Mouse (Mus musculus): ENCODE results near the gene Saal1. TPM values are rescaled to one million over a fixed set of nuclear protein-coding genes. Genes with fewer than 3 reads are reported as not detected.

Gene Saal1
- polyA plus RNA-seq, 1 experiment from 2014 or later, result 20.3 TPM

DNA sequence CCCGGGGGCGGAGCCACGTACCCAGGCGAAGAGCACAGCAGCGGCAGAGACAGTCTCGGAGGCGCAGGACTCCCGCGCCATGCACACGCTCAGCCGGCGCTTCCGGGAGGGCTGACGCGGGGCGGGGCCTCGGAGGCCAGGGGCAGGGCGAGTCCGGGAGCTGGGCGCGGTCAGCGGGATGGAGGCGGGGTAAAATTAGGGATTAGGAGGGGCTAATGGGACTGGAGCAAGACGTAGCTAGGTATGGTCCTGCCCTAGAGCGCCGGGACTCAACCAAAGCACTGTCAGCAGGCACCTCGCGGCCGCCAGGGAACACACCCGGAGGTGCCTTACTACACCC lies 70.8 kb downstream of the Saal1 start, which contains the start of gene Sergef:
Sergef (minus strand) TSS at position 116 of the 340 bp plus-strand sequence.
- Histone ChIP-seq H3K4me2 (ENCODE audit: low read length) (peak within 1 kb of the TSS; percentile 97), H3K9ac (ENCODE audit: low read depth, low read length) (peak within 1 kb of the TSS; percentile 69), H3K9me3 (replicated peaks; ENCODE audit: low read length) (no peaks in the 10 kb centered on the region), H3K4me3 (replicated peaks; ENCODE audit: low read depth, low read length) (peak within 1 kb of the TSS; percentile 76), H3K4me1 (replicated peaks; ENCODE audit: insufficient read depth, low read length) (peaks cover 3% of the 10 kb centered on the region; the same call in 1 of the 2 replicates), H3K36me3 (ENCODE audit: insufficient read depth, low read length) (no peaks in the 10 kb centered on the region), H3K27ac (peak within 1 kb of the TSS; percentile 67), H3K27me3 (ENCODE audit: insufficient read depth, low read length) (no peaks in the 10 kb centered on the region)
- under 1% methylated on average over 30 of the region's 30 CpGs for WGBS
- ATAC-seq (replicated peaks; ENCODE audit: low FRiP score, low read depth) (peak; percentile 94), DNase-seq (ENCODE audit: low spot score) (peak; percentile 92)
- TF ChIP-seq CTCF (IDR thresholded peaks at IDR 0.05; ENCODE audit: low read depth), result no peak

DNA sequence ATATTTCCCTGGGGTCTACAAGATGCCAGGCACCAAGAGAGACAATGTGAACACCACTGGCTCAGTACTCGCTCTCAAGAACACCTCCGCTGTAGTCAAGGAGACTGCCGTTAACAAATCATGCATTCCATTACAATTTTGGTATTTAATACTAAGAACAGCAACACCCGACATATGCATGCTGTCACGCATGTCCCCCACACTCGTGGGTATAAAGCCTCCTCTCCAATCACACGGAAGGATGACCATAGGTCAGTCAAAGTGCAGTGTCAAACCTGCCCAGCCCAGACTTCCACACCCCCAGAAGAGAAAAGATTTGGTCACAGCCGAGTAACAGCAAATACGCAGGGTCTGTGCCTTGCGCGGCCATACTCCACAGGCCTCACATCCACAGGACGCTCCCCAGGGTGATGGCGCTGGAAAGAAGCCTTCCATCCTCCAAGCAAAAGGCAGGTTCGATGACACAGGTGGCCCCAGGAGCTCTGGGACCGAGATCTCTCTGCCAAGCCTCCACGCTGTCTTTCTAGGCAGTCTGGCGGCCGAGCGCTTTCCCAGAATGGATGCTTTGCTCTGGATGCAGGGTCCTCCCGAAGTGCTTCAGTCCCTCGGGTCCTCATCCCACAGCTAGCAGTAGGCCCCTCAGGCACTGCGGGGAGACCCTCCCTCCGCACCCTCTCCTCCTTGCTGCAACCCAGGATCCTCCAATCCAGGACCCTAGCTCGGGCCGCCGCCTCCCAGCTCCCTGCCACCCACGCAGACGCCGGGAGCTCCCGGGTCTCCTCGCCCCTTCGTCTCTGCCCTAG lies 71.4 kb downstream of the Saal1 start:
- TF ChIP-seq CTCF (IDR thresholded peaks at IDR 0.05; ENCODE audit: low read depth), result no peak
- Histone ChIP-seq H3K4me3 (replicated peaks; ENCODE audit: low read depth, low read length) (peak overlapping the region; percentile 76), H3K27me3 (ENCODE audit: insufficient read depth, low read length) (no peaks in the 10 kb centered on the region), H3K9me3 (replicated peaks; ENCODE audit: low read length) (no peaks in the 10 kb centered on the region), H3K9ac (ENCODE audit: low read depth, low read length) (peak overlapping the region; percentile 69), H3K36me3 (ENCODE audit: insufficient read depth, low read length) (no peaks in the 10 kb centered on the region), H3K4me2 (ENCODE audit: low read length) (peak overlapping the region; percentile 97), H3K4me1 (replicated peaks; ENCODE audit: insufficient read depth, low read length) (peaks cover 3% of the 10 kb centered on the region; the same call in 1 of the 2 replicates), H3K27ac (peak overlapping the region; percentile 67)
- 9% methylated on average over 32 of the region's 32 CpGs for WGBS
- ATAC-seq (replicated peaks; ENCODE audit: low FRiP score, low read depth) (peak; percentile 12; the same call in 1 of the 2 replicates), DNase-seq (ENCODE audit: low spot score) (peak; percentile 12)

Other genes with a start within 250 kb of the Saal1 start
- gene Sergef, start 70.9 kb downstream of the Saal1 start, polyA plus RNA-seq (2015; fragmentation: Nextera tagmentation; extraction: Ambion mirVana), result 15.5 and 17.2 TPM in 2 replicates
- gene Tph1, start 38.1 kb downstream of the Saal1 start, polyA plus RNA-seq (2015; fragmentation: Nextera tagmentation; extraction: Ambion mirVana), result 1.3 and 2.2 TPM in 2 replicates
- gene Saa3, start 5.0 kb upstream of the Saal1 start, polyA plus RNA-seq (2015; fragmentation: Nextera tagmentation; extraction: Ambion mirVana), result 0.32 and 0.49 TPM in 2 replicates
- gene Saa4, start 21.9 kb upstream of the Saal1 start, polyA plus RNA-seq (2015; fragmentation: Nextera tagmentation; extraction: Ambion mirVana), result not detected in 2 replicates
- 2.1 and 3.7 TPM in 2 replicates for gene Saa1, start 32.3 kb upstream of the Saal1 start, polyA plus RNA-seq (2015; fragmentation: Nextera tagmentation; extraction: Ambion mirVana)
- gene Saa2, start 41.1 kb upstream of the Saal1 start, polyA plus RNA-seq (2015; fragmentation: Nextera tagmentation; extraction: Ambion mirVana), result 0.28 and 0.50 TPM in 2 replicates
- gene Hps5, start 85.4 kb upstream of the Saal1 start, polyA plus RNA-seq (2015; fragmentation: Nextera tagmentation; extraction: Ambion mirVana), result 18.0 and 19.0 TPM in 2 replicates
- 39.1 and 43.6 TPM in 2 replicates for gene Gtf2h1, start 85.4 kb upstream of the Saal1 start, polyA plus RNA-seq (2015; fragmentation: Nextera tagmentation; extraction: Ambion mirVana)
- 890 and 943 TPM in 2 replicates for gene Ldha, start 130.8 kb upstream of the Saal1 start, polyA plus RNA-seq (2015; fragmentation: Nextera tagmentation; extraction: Ambion mirVana)
- gene Ldhc, start 150.5 kb upstream of the Saal1 start, polyA plus RNA-seq (2015; fragmentation: Nextera tagmentation; extraction: Ambion mirVana), result not detected in 2 replicates
- gene Tsg101, start 209.3 kb upstream of the Saal1 start, polyA plus RNA-seq (2015; fragmentation: Nextera tagmentation; extraction: Ambion mirVana), result 169 and 171 TPM in 2 replicates
- gene Uevld, start 247.8 kb upstream of the Saal1 start, polyA plus RNA-seq (2015; fragmentation: Nextera tagmentation; extraction: Ambion mirVana), result 7.2 and 8.0 TPM in 2 replicates